Mouse (Mus musculus) layer of hippocampus, adult 8-10 months (tissue): ENCODE measurements around the gene Tbc1d22b. TPM values are rescaled to one million over a fixed set of nuclear protein-coding genes. Genes with fewer than 3 reads are reported as not detected.

Source experiments
- DNase-seq, 2 experiments: peaks; one replicate each; pipeline ENCODE4 v3.0.0; 2022; ENCODE audit warnings: low spot score in 2 of 2
- total RNA-seq, 4 experiments: library from RNA; stranded (reverse); gene quantifications; 2 replicates each; pipeline ENCODE4 v1.2.4; 2022

Gene Tbc1d22b
- total RNA-seq, 4 experiments from 2014 or later = 37.0 to 41.9 (median 37.9) TPM

DNA sequence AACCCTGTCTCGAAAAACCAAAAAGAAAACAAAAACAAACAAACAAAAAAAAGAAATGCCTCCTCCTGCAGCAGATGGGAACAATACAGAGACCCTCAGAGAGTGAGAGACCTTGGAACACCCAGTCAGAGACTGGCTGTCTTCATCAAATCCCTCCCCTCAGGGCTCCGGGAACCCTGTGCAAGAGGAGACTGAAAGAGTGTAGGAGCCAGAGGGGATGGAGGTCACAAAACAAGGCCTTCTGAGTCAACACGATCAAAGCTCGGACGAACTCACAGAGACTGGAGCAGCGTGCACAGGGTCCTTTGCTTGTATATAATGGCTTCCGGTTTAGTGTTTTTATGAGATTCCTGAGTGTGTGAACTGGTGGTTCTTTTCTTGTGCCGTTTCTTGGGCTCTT, 9.2 kb upstream of the Tbc1d22b start:
- no peak for DNase-seq

DNA sequence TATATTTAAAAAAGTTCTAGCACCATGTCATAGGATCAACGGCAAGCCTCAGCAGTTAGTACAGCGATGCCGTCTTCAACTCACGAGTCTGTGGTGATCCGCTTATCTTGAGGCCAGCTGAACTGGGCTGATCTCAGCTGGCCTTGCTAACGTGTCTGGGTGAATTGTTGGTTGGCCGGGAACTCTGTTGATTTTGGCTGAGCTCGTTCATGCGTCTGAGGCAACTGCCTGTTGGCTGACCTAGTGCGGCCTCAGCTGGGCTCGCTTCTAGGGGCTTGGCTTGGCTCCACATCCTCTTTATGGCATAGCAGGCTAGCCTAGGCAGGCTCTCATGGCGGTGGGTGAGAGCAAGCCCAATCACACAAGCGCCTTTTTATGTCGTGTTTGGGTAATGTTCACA, 8.2 kb upstream of the Tbc1d22b start:
- no peak for DNase-seq

DNA sequence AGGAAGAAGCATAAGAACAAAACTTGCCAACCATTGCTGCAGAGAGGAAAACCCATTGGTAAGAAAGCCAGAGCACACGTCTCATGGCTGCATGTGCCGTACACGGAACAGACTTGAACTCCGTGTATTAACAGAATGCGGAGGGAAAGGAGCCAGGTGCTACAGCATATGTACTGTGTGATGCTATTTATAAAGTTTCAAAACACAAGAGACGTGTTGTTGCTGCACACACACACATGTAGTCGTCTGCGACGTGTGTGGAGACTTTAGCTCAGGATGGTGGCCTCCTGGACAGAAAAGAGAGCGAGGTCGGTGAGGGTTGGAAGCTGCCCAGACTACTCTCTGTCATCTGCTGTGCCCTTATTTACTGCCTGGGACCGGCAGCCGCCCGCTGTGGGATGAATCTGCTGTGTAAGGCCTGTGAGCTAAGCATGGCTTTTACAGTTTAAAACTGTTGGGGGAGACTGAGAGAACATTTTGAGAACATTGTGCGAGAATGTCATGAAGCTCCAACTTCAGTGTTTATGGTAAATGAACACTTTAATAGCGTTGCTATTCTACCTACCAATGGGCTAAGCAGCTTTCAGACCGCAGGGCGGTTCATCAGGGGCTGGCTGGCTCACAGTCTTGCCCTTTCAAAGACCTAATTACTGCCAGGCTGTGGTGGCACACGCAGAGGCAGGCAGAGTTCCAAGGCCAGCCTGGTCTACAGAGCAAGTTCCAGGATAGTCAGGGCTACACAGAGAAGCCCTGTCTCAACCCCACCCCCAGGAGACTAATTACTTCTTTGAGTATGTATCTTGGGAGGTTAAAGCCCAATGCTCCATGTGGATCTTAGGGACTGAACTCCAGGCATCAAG, 6.5 kb upstream of the Tbc1d22b start:
- peak in 1 of 2 experiments; percentile 18 for DNase-seq

DNA sequence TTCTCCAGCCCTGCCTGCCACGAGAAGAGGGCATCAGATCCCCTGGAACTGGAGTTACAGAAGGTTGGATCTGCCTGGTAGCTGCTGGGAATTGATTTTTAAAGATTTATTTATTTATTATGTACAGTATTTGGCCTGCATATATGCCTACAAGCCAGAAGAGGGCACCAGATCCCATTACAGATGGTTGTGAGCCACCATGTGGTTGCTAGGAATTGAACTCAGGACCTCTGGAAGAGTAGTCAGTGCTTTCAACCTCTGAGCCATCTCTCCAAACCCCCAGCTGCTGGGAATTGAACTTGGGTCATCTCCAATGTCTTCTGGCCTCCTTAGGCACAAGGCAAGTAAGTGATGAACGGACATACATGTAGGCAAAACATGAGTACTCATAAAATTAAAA, 5.5 kb upstream of the Tbc1d22b start:
- DNase-seq = no peak

DNA sequence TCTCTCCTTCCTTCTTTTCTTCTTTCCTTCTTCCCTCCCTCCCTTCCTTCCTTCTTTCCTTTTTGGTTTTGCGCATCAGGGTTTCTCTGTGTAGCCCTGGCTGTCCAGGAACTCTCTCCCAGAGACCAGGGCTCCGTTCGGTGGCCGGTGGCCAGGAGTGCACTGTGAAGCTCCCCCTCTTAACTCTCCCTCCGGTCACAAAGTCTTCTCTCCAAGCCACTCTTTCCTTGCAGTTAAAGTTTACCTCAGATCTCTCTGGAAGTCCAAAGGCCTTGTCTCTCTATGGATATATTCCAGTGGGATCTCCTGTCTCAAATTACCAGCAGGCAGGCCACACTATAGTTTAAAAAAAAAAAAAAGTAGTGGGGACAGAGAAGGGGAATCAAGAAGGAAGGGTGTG, 4.3 kb upstream of the Tbc1d22b start:
- DNase-seq = no peak

GRCm38 (mm10) chr17:29548494-29548893, 1.1 kb upstream of the Tbc1d22b start:
- no peak for DNase-seq

DNA sequence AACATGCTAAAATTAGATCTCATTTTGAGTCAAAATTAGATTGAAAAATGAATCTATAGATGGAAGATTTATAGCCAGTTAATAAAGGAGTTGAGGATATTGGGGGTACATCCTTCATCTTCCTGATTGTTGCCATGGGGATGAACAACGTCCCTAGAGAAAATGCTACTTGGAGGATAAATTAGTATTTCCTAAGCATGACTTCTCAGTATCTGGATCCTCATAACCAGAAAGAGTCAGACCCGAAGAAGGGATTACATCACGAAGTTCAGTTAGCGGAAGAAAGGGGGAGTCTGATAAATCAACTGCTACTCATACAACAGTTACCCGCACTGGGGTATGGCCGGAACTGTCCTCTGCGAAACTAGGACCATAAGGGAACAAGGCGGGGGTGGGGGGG, 591 bp upstream of the Tbc1d22b start:
- DNase-seq = no peak

GRCm38 (mm10) chr17:29551019-29551418, 1.4 kb downstream of the Tbc1d22b start:
- no peak for DNase-seq

GRCm38 (mm10) chr17:29552162-29552732, 2.7 kb downstream of the Tbc1d22b start, which contains the start of gene Tmem217:
Gene Tmem217 (minus strand): TSS chr17:29552385.
- DNase-seq = no peak

GRCm38 (mm10) chr17:29554176-29554575, 4.6 kb downstream of the Tbc1d22b start:
- no peak for DNase-seq

- no peak for DNase-seq
Observed at GRCm38 (mm10) chr17:29556456-29556855, 6.9 kb downstream of the Tbc1d22b start.

GRCm38 (mm10) chr17:29556893-29557292, 7.3 kb downstream of the Tbc1d22b start:
- DNase-seq = no peak

GRCm38 (mm10) chr17:29558476-29558875, 8.9 kb downstream of the Tbc1d22b start:
- DNase-seq = no peak

- DNase-seq = no peak
Observed at GRCm38 (mm10) chr17:29565521-29565920, 15.9 kb downstream of the Tbc1d22b start.

DNA sequence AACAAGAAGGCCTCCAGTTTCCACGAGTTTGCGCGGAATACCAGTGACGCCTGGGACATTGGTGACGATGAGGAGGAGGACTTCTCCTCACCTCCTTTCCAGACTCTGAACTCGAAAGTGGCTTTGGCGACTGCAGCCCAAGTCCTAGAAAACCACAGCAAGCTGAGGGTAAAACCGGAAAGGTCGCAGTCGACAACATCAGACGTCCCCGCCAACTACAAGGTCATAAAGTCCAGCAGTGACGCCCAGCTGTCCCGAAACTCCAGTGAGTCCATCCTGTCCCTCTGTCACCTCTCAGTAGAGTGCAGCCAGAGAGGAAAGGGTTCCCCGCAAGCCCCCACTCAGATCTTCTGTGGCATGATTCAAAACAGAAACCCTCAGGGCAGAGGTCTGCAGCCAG, 18.9 kb downstream of the Tbc1d22b start:
- no peak for DNase-seq

DNA sequence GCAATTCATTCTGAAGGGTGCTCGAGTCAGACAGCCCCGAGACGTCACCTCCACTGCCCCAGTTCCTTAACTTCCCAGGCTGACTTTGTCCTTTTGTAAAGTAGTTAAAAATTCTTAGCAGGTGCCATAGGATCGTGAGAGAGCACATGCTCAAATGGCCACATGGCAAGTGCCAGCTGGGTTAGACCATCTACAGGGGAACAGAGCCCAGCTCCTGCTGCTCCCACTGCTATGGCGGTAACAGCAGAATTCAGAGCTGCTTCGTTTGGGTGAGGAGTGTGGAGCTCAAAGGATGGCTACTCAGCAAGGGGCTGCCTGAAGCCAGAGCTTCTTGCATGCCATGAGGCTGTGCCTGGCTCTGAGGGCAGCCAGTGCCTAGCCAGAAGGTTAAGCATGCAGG, 20.2 kb downstream of the Tbc1d22b start:
- no peak for DNase-seq

DNA sequence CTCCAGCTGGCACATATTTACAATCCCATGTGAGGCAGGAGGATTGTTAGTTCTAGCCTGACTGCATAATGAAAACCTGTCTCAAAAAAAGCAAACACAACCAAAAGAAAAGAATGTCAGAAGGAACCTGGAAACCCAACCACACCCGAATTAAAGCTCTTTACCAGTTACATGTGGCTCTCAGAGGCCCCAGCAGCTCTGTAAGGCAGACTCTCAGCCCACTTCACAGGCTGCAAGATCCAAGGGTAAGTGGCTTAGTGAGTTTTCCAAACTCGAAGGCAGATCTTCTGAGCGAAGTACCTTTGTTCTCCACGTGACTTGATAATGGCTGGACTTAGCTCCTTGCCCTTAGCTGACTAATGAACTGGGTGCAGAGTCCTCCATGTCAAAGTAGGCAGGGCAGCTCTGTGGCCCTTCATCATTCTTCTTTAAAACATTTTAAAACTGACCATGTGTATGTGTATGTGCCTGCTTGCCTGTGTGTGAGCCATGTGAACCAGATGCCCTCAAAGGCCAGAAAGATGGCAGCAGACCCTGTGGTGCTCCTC, 30.1 kb downstream of the Tbc1d22b start:
- no peak for DNase-seq

DNA sequence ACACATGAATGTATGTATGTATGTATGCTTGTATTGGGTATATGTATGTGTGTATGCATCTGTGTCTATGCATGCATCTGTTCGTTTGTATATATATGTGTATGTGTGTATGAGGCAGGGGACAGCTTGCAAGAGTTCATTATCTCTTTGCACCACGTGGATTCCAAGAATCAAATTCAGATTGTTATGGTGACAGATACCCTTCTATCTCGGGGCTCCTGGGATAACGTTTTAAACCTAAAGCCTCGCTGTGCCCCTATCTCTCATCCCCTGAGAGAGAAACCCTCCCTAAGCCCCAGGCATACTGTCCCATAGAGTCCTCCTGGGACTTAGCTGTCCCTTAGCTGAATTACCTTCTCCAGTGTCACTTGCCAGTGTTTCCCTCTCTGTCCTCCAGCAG, 34.0 kb downstream of the Tbc1d22b start:
- no peak for DNase-seq

DNA sequence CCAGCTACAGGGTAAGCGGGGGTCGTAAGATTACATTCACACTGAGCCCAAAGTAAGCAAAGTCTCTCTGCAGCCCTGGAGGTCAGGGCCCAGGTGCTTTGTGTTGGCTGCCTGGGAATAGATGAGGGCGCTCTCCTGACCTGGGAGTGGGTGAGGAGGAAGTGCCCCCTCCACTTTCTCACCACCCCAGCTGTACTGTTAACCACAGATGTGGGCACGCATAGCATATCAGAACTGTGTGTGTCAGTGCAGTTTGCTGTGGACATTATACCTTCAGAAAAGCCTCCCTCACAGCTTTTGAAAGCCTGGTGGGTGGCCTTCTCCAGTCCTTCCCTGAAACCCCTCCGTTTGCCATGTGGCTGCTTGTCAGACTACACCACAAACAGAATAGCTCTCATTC, 34.7 kb downstream of the Tbc1d22b start:
- DNase-seq = no peak

DNA sequence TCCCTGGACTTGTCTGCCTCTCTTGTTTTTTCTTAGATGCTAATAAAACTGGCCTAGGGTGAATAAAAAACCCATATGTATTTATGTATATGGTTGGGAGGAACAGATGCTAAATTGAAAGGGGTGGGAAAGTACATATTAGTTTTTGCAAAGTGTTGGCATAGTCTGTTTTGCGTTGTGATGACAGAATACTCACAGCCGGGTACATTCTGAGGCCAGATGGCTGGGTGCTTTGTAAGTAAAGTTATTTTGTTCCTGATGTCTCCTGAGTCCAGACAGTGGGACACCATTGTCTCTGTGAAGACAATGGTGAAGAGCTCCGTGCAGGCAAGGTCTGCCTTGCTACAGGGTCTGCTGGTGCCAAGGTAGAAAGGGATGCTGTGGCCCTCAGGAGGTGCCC, 35.2 kb downstream of the Tbc1d22b start:
- peak in 1 of 2 experiments; percentile 59 for DNase-seq

DNA sequence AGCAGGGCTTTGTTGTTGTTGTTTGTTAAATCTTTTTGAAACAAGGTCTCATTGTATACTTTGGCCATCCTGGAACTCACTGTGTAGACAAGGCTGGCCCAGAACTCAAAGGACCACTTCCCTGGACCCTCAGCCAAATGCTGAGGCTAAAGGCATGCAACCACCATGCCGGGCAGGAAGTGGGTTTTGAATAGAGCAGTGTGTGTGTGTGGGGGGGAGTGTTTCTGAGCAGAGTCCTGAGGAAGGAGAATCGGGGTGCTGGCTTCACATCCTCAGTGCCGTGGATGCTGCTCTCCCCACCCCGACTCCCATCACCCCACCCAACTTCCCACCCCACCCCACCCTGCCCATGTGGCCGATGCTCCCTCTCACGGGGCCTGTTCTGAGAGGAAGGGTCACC, 35.9 kb downstream of the Tbc1d22b start:
- no peak for DNase-seq

GRCm38 (mm10) chr17:29586921-29587320, 37.3 kb downstream of the Tbc1d22b start:
- DNase-seq = no peak
